Mouse (Mus musculus) small intestine, adult 2 months (tissue): ENCODE data around the gene Ina.

Experiments used
- CTCF ChIP-seq: fragments of 200-500 bp; IDR thresholded peaks from 2 replicates; pipeline ENCODE4 v1.5.1; 2012; ENCODE audit warnings: low read depth, mild to moderate bottlenecking, control low read depth, inconsistent platforms, low read length, moderate library complexity, mixed read lengths; ENCODE audit not compliant: insufficient replicate concordance, insufficient read length; ENCODE audit errors: extremely low read depth
- POLR2A ChIP-seq: fragments of 200-500 bp; IDR thresholded peaks from 2 replicates; pipeline ENCODE4 v1.6.1; 2012; ENCODE audit warnings: low read depth, mild to moderate bottlenecking, control low read depth, inconsistent platforms, low read length, moderate library complexity

GRCm38 (mm10) chr19:47024954-47025353 lies 10.5 kb downstream of the Ina start:
- no peak for TF ChIP-seq CTCF
- TF ChIP-seq POLR2A: no peak
